Mouse (Mus musculus) cerebellum, postnatal 10 days (tissue): ENCODE data around the gene Gm21761.
"Not testable (repeated sequence)": the region's sequence is repeated elsewhere in the genome, so short reads cannot be mapped to it uniquely, and the experiment has no call there.

Source experiments
- DNase-seq, 2 experiments: peaks; one replicate each; pipeline ENCODE4 v3.0.0; 2021; ENCODE audit warnings: mixed read lengths in 2 of 2

Gm21761 gene

DNA sequence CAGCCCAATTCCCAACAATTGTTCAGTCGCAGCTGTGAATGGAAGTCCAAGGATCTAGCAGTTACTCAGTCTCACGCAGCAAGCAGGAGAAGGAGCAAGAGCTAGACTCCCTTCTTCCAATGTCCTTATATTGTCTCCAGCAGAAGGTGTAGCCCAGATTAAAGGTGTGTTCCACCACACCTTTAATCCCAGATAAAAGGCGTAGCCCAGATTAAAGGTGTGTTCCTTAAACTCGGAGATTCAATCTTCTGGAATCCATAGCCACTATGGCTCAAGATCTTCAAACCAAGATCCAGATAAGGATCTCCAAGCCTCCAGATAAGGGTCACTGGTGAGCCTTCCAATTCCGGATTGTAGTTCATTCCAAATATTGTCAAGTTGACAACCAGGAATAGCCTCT is at the start of gene Gm21761:
Gm21761 (minus strand) TSS at position 101 of the 400 bp plus-strand sequence.
- DNase-seq: not testable (repeated sequence)

GRCm38 (mm10) chr13:119969163-119969562 is 40.1 kb upstream of the Gm21761 start:
- DNase-seq: not testable (repeated sequence)

GRCm38 (mm10) chr13:119968193-119968592 is 39.1 kb upstream of the Gm21761 start:
- DNase-seq: not testable (repeated sequence)

DNA sequence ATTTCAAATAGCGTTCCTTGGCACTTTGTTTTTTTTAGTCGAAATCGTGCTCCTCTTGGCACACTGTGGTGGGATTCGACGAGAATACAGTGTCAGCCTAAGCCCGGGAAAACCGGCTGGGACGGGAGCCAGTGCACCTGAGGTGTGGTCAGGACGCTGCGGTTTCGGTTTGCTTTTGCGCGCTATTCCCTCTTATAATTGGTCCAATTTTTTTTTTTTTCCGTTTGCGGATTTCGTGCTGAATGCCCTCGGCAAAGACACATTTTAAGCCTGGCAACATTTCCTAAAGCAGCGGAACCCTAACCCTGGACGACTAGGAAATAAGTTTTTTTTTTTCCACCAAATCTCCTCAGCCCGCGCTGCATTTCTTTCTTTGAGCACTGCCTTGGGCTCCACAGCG is 36.9 kb upstream of the Gm21761 start:
- peak; percentile 44 to 53 for DNase-seq

DNA sequence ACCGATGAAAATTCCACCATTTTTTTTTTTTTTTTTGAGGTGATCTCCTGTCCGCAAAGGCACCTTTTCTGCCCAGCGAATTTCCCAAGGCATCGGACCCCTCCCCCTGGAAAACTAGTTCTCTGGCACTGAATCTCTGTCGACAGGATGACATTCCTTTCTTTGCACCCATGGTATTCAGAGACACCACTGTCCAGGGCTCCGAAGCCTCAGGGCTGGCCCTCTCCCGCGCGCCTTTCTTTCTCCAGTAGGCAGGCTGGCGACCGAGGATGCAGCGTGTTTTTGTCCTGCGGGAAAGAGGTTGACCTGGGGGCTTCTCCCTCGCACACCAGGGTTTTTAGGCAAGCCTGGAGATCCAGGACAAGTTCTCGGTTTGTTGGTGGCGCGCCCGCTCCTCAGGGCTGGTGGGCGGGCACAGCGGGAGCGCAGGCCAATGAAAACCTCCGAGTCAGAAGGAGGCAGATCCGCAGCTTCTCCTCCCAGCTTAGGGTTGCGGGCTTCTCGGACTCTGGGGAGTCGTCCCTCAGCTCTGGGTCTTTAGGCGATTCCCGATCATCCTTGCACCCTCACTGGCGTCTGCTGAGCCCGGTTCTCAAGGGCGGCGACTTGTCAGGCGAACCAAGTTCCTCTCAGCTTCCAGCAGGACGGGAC is 36.4 kb upstream of the Gm21761 start:
- DNase-seq: peak; percentile 1 to 2

- not testable (repeated sequence) for DNase-seq
Measured at GRCm38 (mm10) chr13:119962856-119963255, 33.8 kb upstream of the Gm21761 start.

- not testable (repeated sequence) for DNase-seq
Measured at GRCm38 (mm10) chr13:119955567-119955966, 26.5 kb upstream of the Gm21761 start.

DNA sequence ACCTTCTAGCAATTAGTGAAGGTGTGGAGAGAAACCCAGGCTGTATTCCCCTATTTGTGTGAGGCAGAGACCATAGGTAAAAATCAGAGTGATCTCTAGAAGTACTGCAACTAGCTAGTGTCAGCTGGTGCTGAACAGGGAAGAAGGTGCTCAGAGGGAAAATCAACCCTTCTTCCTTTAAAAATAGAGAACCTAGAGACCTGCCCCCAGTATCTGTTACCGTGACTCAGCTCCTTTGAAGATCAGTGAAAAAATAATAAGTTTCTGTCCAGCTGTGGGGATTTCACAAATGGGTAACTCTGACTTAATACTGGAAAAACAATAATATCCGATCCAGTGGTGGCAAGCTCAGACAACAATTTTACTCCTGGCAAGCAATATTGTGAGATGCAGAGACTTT is 26.0 kb upstream of the Gm21761 start:
- DNase-seq: not testable (repeated sequence)

- DNase-seq: not testable (repeated sequence)
Measured at GRCm38 (mm10) chr13:119950706-119951105, 21.6 kb upstream of the Gm21761 start, which contains the start of gene B020031M17Rik. TSS of gene B020031M17Rik (minus strand) at chr13:119950806.

GRCm38 (mm10) chr13:119924597-119925340 is 4.3 kb downstream of the Gm21761 start:
- DNase-seq: not testable (repeated sequence)

- DNase-seq: not testable (repeated sequence)
Measured at GRCm38 (mm10) chr13:119916966-119917722, 11.9 kb downstream of the Gm21761 start.

DNA sequence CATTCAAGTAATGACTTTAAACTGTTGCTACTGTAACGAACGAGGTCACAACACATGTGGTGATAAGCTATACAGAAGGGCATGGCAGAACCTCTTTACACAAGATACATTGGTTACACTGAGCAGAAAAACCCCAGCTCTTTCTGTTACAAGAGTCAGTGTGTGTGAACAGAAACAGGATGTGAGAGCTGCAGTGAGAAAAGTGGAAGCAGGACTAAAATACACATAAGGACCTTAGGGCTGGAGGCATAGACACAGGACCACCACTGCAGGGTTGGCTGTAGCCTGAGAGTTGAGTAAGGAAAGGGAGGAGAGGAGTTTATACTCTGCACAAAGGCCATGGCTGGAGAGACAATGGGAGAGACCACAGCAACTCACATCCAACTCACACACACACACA is 12.6 kb downstream of the Gm21761 start:
- not testable (repeated sequence) for DNase-seq

DNA sequence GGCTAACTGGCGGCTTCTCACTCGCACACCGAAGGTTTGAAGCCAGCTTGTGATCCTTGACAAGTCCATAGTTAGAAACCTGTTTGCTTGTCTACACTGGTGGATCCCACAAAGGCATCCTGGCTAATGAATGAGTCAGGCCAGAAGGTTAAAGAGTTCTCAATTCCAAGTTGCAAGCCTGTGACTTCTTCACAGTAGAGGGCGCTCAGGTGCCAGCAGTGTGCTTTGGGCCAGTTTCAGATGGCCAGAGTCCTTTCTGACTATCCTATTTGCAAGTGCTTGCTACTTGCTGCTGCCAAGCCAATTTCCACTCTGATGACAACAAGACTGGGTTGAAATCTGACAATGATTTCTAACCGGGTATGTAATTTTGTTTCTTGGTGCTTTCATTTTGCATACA is 30.5 kb downstream of the Gm21761 start:
- not testable (repeated sequence) for DNase-seq

GRCm38 (mm10) chr13:119894685-119895084 is 34.4 kb downstream of the Gm21761 start, which contains the start of gene Tcstv1:
TSS of gene Tcstv1 (minus strand) at chr13:119894785.
- not testable (repeated sequence) for DNase-seq

- DNase-seq: not testable (repeated sequence)
Measured at GRCm38 (mm10) chr13:119886896-119887295, 42.2 kb downstream of the Gm21761 start.

GRCm38 (mm10) chr13:119864395-119864999 is 64.6 kb downstream of the Gm21761 start:
- DNase-seq: not testable (repeated sequence)

DNA sequence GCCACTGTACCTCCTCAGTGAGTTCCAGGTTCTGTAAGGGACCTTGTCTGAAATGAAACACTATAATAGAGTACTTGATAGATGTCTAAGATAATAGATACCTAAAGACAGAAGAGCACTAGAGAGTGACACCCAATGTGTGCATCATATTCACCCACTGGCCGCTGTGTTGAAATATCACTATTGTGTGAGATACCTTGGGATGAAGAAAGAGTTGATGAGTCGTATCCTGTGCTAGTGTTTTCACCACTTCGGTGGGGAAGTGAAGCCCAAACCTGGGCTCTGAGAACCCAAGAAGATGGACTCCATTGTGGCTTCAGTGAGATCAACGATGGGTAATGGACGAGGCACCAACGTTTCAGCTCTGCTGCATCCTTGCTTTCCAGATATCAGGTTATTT is 66.7 kb downstream of the Gm21761 start:
- DNase-seq: not testable (repeated sequence)
